Mouse (Mus musculus) CH12F3 (cell line): ENCODE results near the gene Hmox2.
"Not testable (repeated sequence)": the region's sequence is repeated elsewhere in the genome, so short reads cannot be mapped to it uniquely, and the experiment has no call there.

ENCODE experiments used
- in situ Hi-C: fragments of 300-500 bp; cut with MboI; formaldehyde crosslinking; loops from 2 replicates; pipeline ENCODE4 v1.14.3; 2020; ENCODE audit warnings: low sequenced_read_pairs

The Hmox2 gene

GRCm38 (mm10) chr16:4725780-4726527 lies at the start of gene Hmox2:
Gene Hmox2, plus strand, starts transcription at chr16:4726361.
- in situ Hi-C loops = no loop called here

- in situ Hi-C loops = no loop called here
Measured at GRCm38 (mm10) chr16:4676836-4677235, 49.3 kb upstream of the Hmox2 start.

GRCm38 (mm10) chr16:4678080-4678479 lies 48.1 kb upstream of the Hmox2 start:
- in situ Hi-C loops = no loop called here

- in situ Hi-C loops = no loop called here
Measured at GRCm38 (mm10) chr16:4679121-4680018, 46.8 kb upstream of the Hmox2 start, which contains the start of gene Coro7. Gene Coro7, minus strand, starts transcription at chr16:4679777.

- in situ Hi-C loops = not testable (repeated sequence)
Measured at GRCm38 (mm10) chr16:4680922-4681455, 45.2 kb upstream of the Hmox2 start.

GRCm38 (mm10) chr16:4682628-4683179 lies 43.5 kb upstream of the Hmox2 start:
- in situ Hi-C loops = no loop called here

GRCm38 (mm10) chr16:4683193-4683580 lies 43.0 kb upstream of the Hmox2 start:
- in situ Hi-C loops = no loop called here

GRCm38 (mm10) chr16:4683581-4684456 lies 42.3 kb upstream of the Hmox2 start:
- in situ Hi-C loops = no loop called here

GRCm38 (mm10) chr16:4684457-4684791 lies 41.7 kb upstream of the Hmox2 start:
- in situ Hi-C loops = no loop called here

GRCm38 (mm10) chr16:4689371-4689770 lies 36.8 kb upstream of the Hmox2 start:
- in situ Hi-C loops = not testable (repeated sequence)

GRCm38 (mm10) chr16:4701211-4701610 lies 24.9 kb upstream of the Hmox2 start:
- in situ Hi-C loops = no loop called here

GRCm38 (mm10) chr16:4702646-4703045 lies 23.5 kb upstream of the Hmox2 start:
- in situ Hi-C loops = no loop called here

GRCm38 (mm10) chr16:4705541-4705940 lies 20.6 kb upstream of the Hmox2 start:
- in situ Hi-C loops = no loop called here

GRCm38 (mm10) chr16:4711173-4711572 lies 15.0 kb upstream of the Hmox2 start:
- in situ Hi-C loops = no loop called here

- in situ Hi-C loops = no loop called here
Measured at GRCm38 (mm10) chr16:4713861-4714710, 12.1 kb upstream of the Hmox2 start.

GRCm38 (mm10) chr16:4717866-4718265 lies 8.3 kb upstream of the Hmox2 start:
- in situ Hi-C loops = no loop called here

GRCm38 (mm10) chr16:4718753-4719518 lies 7.2 kb upstream of the Hmox2 start, which contains the start of gene Nmral1:
Gene Nmral1, minus strand, starts transcription at chr16:4719356.
- in situ Hi-C loops = no loop called here

- in situ Hi-C loops = no loop called here
Measured at GRCm38 (mm10) chr16:4722128-4722914, 3.8 kb upstream of the Hmox2 start.
